Mouse (Mus musculus) stomach, postnatal 0 days (tissue): ENCODE measurements around the gene Trip4. TPM values are rescaled to one million over a fixed set of nuclear protein-coding genes. Genes with fewer than 3 reads are reported as not detected.

Experiments used
- ATAC-seq: fragments of 200-750 bp; cut with Nextera tagmentation; 2 replicates; pipeline ENCODE4 v1.8.0; 2017; ENCODE audit not compliant: low FRiP score, low TSS enrichment
- DNase-seq: peaks from one replicate; pipeline ENCODE4 v3.0.0-alpha.2; 2016; ENCODE audit warnings: low spot score
- H3K27ac ChIP-seq: fragments of 300-500 bp; sonication (generic); replicated peaks from 2 replicates; pipeline ENCODE4 v1.5.1; 2014; ENCODE audit warnings: mild to moderate bottlenecking, control low read depth
- H3K27me3 ChIP-seq: fragments of 300-500 bp; sonication (generic); 2 replicates; pipeline ENCODE4 v1.6.1; 2014; ENCODE audit warnings: low read length; ENCODE audit not compliant: control insufficient read depth, insufficient read depth
- H3K36me3 ChIP-seq: fragments of 300-500 bp; sonication (generic); 2 replicates; pipeline ENCODE4 v1.6.1; 2014; ENCODE audit warnings: low read length, mixed read lengths; ENCODE audit not compliant: control insufficient read depth, insufficient read depth
- H3K4me1 ChIP-seq: fragments of 300-500 bp; sonication (generic); replicated peaks from 2 replicates; pipeline ENCODE4 v1.6.1; 2014; ENCODE audit warnings: antibody characterized with exemption; ENCODE audit not compliant: control insufficient read depth, insufficient read depth
- H3K4me2 ChIP-seq: fragments of 300-500 bp; sonication (generic); replicated peaks from 2 replicates; pipeline ENCODE4 v1.6.1; 2014; ENCODE audit warnings: low read depth, mild to moderate bottlenecking, control low read depth, moderate library complexity
- H3K4me3 ChIP-seq: fragments of 300-500 bp; sonication (generic); 2 replicates; pipeline ENCODE4 v1.5.1; 2014; ENCODE audit warnings: low read depth, low read length, control low read depth
- H3K9ac ChIP-seq: fragments of 300-500 bp; sonication (generic); 2 replicates; pipeline ENCODE4 v1.6.1; 2014; ENCODE audit warnings: mild to moderate bottlenecking, low read length, control low read depth, mixed read lengths
- H3K9me3 ChIP-seq: fragments of 300-500 bp; sonication (generic); 2 replicates; pipeline ENCODE4 v1.6.1; 2016; ENCODE audit warnings: low read length; ENCODE audit not compliant: control insufficient read depth
- CTCF ChIP-seq: IDR thresholded peaks from 2 replicates; pipeline ENCODE4 v1.5.1; 2016; ENCODE audit warnings: antibody characterized with exemption, low read depth, mild to moderate bottlenecking, moderate library complexity
- EP300 ChIP-seq: optimal IDR thresholded peaks from 2 replicates; pipeline ENCODE3; 2016; ENCODE audit warnings: antibody characterized with exemption
- WGBS: fragments of 180-500 bp; shearing (Covaris S2); extraction: QIAGEN DNeasy Blood & Tissue Kit; methylation state at CpG from one replicate; pipeline ENCODE4 v1.1.7; 2014; 5-methylcytosine and 5-hydroxymethylcytosine counted together
- polyA plus RNA-seq: library from polyadenylated mRNA; unstranded; fragments of >200 nt; fragmentation: Nextera tagmentation; extraction: Ambion mirVana; gene quantifications from 2 replicates; pipeline ENCODE4 v1.2.1, GENCODE M21; 2015

The Trip4 gene
- polyA plus RNA-seq, 1 experiment from 2014 or later, result 16.8 TPM

DNA sequence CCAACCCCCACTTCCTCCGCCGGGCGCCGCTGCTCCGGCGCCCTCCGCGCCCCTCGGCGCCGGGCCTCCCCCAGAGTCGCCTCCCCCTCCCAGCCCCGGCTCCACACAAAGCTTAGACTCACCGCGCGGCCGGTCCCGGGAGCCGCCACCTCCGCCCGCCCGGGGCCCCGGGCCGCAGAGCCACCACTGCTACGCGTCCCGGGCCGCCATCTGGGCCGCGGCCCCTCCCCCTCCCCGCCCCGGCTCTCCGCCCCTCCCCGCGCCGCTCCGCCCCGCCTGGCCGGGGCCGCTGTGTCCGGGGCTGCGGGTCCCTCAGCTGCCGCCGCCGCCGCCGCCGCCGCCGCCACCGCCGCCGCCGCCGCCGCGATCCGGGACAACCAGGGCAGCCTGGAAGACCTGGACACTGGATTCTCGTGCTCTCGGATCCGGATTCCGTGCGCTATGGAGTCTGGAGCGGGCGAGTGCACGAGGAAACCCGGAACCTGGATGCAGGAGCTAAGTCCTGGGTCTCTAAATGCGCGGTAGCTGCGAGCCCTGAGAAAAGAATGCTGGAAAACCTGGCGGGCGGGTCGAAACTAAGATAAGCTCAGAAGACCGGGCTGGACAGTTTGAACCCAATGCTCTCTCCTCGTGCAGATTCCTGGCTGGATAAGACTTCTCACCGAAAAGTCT lies 81.1 kb downstream of the Trip4 start, which contains the start of gene Zfp609:
Gene Zfp609, minus strand, starts transcription at position 221 of the 672 bp plus-strand sequence.
- Histone ChIP-seq H3K27ac (peak within 1 kb of the TSS; percentile 99), H3K4me3 (peak within 1 kb of the TSS; percentile 84), H3K4me2 (peak within 1 kb of the TSS; percentile 67), H3K9me3 (no peaks in the 10 kb centered on the region), H3K36me3 (no peaks in the 10 kb centered on the region), H3K9ac (peak within 1 kb of the TSS; percentile 96), H3K27me3 (no peaks in the 10 kb centered on the region), H3K4me1 (peaks cover 8% of the 10 kb centered on the region; the same call in 1 of the 2 replicates)
- ATAC-seq, result peak; percentile 91
- TF ChIP-seq CTCF (no peak), EP300 (peak; percentile 53)
- DNase-seq, result peak; percentile 96
- under 1% methylated on average over 63 of the region's 76 CpGs for WGBS

DNA sequence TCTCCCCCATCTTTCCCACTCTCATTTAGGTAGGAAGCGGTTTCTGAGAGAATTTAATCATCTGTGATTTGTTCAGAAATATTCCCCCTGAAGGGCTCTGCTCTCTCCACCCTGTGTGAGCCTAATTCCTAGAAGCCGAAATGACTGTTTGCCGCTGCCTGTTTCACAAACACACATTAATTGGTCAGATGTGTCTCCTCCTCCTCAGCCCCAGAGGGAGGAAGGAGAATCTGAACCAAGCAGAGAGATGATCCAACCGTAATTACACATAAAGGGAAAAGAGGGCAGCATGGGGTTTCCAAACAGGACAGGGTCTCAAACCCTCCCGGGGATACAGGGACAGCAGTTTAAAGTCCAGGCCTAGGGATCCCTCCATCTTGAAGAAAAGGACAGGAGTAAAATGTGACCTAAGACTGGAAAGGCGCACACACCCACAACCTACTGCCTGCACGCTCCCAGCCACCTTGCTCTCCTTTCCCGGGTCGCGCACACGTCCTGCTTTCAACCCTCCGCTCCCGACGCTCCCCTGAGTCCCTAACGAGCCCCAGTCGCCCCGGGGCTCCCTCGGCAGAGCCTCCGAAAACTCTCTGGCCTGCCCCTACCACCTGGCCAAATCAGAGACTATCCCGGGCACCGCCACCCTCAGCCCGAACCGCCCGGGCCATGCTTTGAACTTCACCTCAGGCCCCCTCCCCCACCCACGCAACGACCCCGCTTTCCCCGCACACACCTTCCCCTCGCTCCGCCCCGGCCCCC lies 81.8 kb downstream of the Trip4 start:
- Histone ChIP-seq H3K4me3 (peak overlapping the region; percentile 84), H3K4me1 (peaks cover 8% of the 10 kb centered on the region; the same call in 1 of the 2 replicates), H3K9ac (peak overlapping the region; percentile 96), H3K27ac (peak overlapping the region; percentile 99), H3K36me3 (no peaks in the 10 kb centered on the region), H3K27me3 (no peaks in the 10 kb centered on the region), H3K9me3 (no peaks in the 10 kb centered on the region), H3K4me2 (peak overlapping the region; percentile 66)
- 0% methylated on average over 28 of the region's 31 CpGs for WGBS
- TF ChIP-seq EP300, result no peak
- peak; percentile 42 for TF ChIP-seq CTCF
- ATAC-seq (peak; percentile 34), DNase-seq (no peak)

- Histone ChIP-seq H3K9me3 (no peaks in the 10 kb centered on the region), H3K36me3 (no peaks in the 10 kb centered on the region), H3K4me1 (peaks cover 8% of the 10 kb centered on the region; the same call in 1 of the 2 replicates), H3K4me3 (peak overlapping the region; percentile 84), H3K27me3 (no peaks in the 10 kb centered on the region), H3K9ac (peak overlapping the region; percentile 96), H3K4me2 (peak overlapping the region; percentile 66), H3K27ac (peak overlapping the region; percentile 99)
- TF ChIP-seq CTCF (no peak), EP300 (no peak)
- WGBS, result 4% methylated on average over 4 of the region's 4 CpGs
- ATAC-seq (no peak), DNase-seq (peak; percentile 23)
These were observed 82.4 kb downstream of the Trip4 start for GRCm38 (mm10) chr9:65826226-65826587.

- DNase-seq, result peak; percentile 40
- peak overlapping the region; percentile 13; the same call in 1 of the 2 replicates for H3K9ac ChIP-seq
- H3K36me3 ChIP-seq, result no peaks in the 10 kb centered on the region
- peaks cover 8% of the 10 kb centered on the region; the same call in 1 of the 2 replicates for H3K4me1 ChIP-seq
- H3K9me3 ChIP-seq, result no peaks in the 10 kb centered on the region
- peak overlapping the region; percentile 45 for H3K27ac ChIP-seq
- no peak for TF ChIP-seq EP300
- no peak for TF ChIP-seq CTCF
- ATAC-seq, result no peak
- H3K4me3 ChIP-seq, result no peak overlapping the region
- no peaks in the 10 kb centered on the region for H3K27me3 ChIP-seq
- 43% methylated on average over 10 of the region's 10 CpGs for WGBS
- H3K4me2 ChIP-seq, result peak overlapping the region; percentile 15
These were observed 84.7 kb downstream of the Trip4 start for GRCm38 (mm10) chr9:65823716-65824462.

- no peaks in the 10 kb centered on the region for H3K27me3 ChIP-seq
- no peak overlapping the region for H3K4me2 ChIP-seq
- H3K27ac ChIP-seq, result no peak overlapping the region
- no peak overlapping the region for H3K9ac ChIP-seq
- H3K4me3 ChIP-seq, result no peak overlapping the region
- ATAC-seq (no peak), DNase-seq (no peak)
- no peaks in the 10 kb centered on the region for H3K36me3 ChIP-seq
- 65% methylated on average over 4 of the region's 4 CpGs for WGBS
- no peaks in the 10 kb centered on the region for H3K9me3 ChIP-seq
- no peak for TF ChIP-seq CTCF
- TF ChIP-seq EP300, result no peak
- H3K4me1 ChIP-seq, result peaks cover 8% of the 10 kb centered on the region; the same call in 1 of the 2 replicates
These were observed 86.6 kb downstream of the Trip4 start for GRCm38 (mm10) chr9:65822011-65822410.
